Mouse (Mus musculus) intestine, embryonic 16.5 days (tissue): ENCODE results near the gene Dusp19. TPM values are rescaled to one million over a fixed set of nuclear protein-coding genes. Genes with fewer than 3 reads are reported as not detected.

Source experiments
- ATAC-seq: fragments of 200-750 bp; cut with Nextera tagmentation; 2 replicates; pipeline ENCODE4 v1.8.0; 2017; ENCODE audit warnings: moderate TSS enrichment, moderate library complexity
- H3K27ac ChIP-seq: fragments of 300-500 bp; sonication (generic); 2 replicates; pipeline ENCODE4 v1.5.1; 2014; ENCODE audit warnings: mild to moderate bottlenecking, low read length
- H3K27me3 ChIP-seq: fragments of 300-500 bp; sonication (generic); replicated peaks from 2 replicates; pipeline ENCODE4 v1.6.1; 2014; ENCODE audit warnings: low read length, control low read depth, mixed read lengths; ENCODE audit not compliant: control insufficient read depth, insufficient read depth
- H3K36me3 ChIP-seq: fragments of 300-500 bp; sonication (generic); 2 replicates; pipeline ENCODE4 v1.6.1; 2014; ENCODE audit warnings: low read length, control low read depth; ENCODE audit not compliant: control insufficient read depth, insufficient read depth
- H3K4me1 ChIP-seq: fragments of 300-500 bp; sonication (generic); 2 replicates; pipeline ENCODE4 v1.6.1; 2014; ENCODE audit warnings: low read length, control low read depth, mixed read lengths; ENCODE audit not compliant: control insufficient read depth, insufficient read depth
- H3K4me2 ChIP-seq: fragments of 300-500 bp; sonication (generic); 2 replicates; pipeline ENCODE4 v1.6.1; 2014; ENCODE audit warnings: low read depth, low read length, control low read depth
- H3K4me3 ChIP-seq: fragments of 300-500 bp; sonication (generic); 2 replicates; pipeline ENCODE4 v1.5.1; 2014; ENCODE audit warnings: mild to moderate bottlenecking, low read length
- H3K9ac ChIP-seq: fragments of 300-500 bp; sonication (generic); 2 replicates; pipeline ENCODE4 v1.6.1; 2014; ENCODE audit warnings: low read depth, low read length
- H3K9me3 ChIP-seq: fragments of 300-500 bp; sonication (generic); 2 replicates; pipeline ENCODE4 v1.6.1; 2016; ENCODE audit warnings: low read length, control low read depth; ENCODE audit not compliant: control insufficient read depth
- WGBS: fragments of 180-500 bp; shearing (Covaris S2); extraction: QIAGEN DNeasy Blood & Tissue Kit; methylation state at CpG from one replicate; pipeline ENCODE4 v1.1.7; 2014; 5-methylcytosine and 5-hydroxymethylcytosine counted together
- microRNA counts: library from miRNA; unstranded; fragments of <30 nt; microRNA quantifications from one replicate; lab custom pipeline; 2016
- microRNA-seq: library from miRNA; unstranded; fragments of <30 nt; microRNA quantifications from one replicate; pipeline ENCODE4, GENCODE M21; 2016
- polyA plus RNA-seq: library from polyadenylated mRNA; unstranded; fragments of >200 nt; fragmentation: Nextera tagmentation; extraction: Ambion mirVana; gene quantifications from 2 replicates; pipeline ENCODE4 v1.2.1, GENCODE M21; 2015

Gene Dusp19
- polyA plus RNA-seq, 1 experiment from 2014 or later = 17.9 TPM

DNA sequence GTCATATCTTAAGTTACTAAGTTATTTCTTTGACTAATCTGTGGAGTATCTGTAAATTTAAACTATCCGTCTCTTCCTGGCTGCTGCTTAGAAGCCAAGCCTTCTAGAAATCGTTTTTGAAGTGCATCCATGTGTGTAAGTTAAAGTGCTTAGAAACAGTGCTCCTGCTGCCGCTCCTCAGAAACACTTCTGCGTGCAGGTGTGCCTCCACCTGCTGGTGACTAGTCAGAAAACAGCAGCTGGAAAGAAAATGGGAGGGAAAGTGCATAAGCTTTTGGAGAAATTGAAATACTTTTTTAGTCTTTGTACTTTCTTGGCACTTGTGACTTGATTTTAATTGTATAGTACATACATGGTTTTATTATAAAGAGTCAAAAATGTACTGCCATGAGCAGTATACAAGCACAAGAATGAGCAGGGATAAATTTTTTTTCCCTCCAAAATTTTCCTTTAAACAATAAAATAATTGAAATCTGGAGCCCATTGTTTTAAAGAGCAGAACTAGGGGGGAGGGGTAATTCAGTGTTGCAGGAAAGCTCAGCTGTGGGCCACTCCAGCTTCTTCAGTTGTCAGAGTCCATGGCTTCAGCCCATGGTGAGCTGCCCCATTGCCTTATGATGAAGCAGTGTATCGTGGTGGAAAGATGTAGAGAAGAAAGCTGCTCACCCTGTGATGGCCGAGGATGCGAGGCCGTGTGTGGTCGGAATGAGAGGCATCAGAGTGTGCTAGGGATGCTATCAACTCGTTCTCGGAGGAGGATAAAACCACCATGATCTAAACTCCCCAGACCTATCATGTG lies 53.2 kb downstream of the Dusp19 start:
- Histone ChIP-seq H3K4me1 (no peaks in the 10 kb centered on the region), H3K27ac (no peak overlapping the region), H3K4me3 (no peak overlapping the region), H3K27me3 (no peaks in the 10 kb centered on the region), H3K9me3 (no peaks in the 10 kb centered on the region), H3K36me3 (no peaks in the 10 kb centered on the region), H3K9ac (no peak overlapping the region), H3K4me2 (no peak overlapping the region)
- no peak for ATAC-seq
- 79% methylated on average over 11 of the region's 11 CpGs for WGBS

DNA sequence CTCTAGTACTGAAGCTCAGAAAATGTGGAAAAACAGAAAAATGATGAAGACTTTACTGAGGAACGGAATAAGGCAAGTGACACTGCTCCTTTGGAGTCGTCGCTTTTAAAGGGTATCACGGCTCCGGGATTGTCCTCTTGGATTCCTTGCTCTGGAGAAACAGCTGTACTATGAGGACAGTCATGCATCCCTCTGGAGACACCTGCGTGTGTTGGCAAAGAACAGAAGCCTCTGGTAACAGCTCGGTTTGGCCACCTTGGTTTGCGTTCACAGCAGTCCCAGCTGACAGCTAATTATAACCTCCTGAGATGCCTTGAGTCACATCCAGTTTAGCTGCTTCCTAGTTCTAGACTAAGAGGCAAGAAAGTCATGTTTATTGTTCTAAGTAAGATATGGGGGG lies 62.0 kb downstream of the Dusp19 start:
- H3K9me3 ChIP-seq = no peaks in the 10 kb centered on the region
- no peak for ATAC-seq
- no peaks in the 10 kb centered on the region for H3K4me1 ChIP-seq
- no peaks in the 10 kb centered on the region for H3K36me3 ChIP-seq
- no peak overlapping the region for H3K27ac ChIP-seq
- no peak overlapping the region for H3K4me2 ChIP-seq
- H3K27me3 ChIP-seq = no peaks in the 10 kb centered on the region
- 89% methylated on average over 8 of the region's 8 CpGs for WGBS
- no peak overlapping the region for H3K4me3 ChIP-seq
- no peak overlapping the region for H3K9ac ChIP-seq

MicroRNA genes within 50 kb of the gene (microRNA counts, 519-probe panel; counts per million panel counts)
- microRNA mmu-miR-684 (lab: Ali Mortazavi, UCI) = 1,868 counts per million, percentile 35 among the panel's probes with 10 or more counts

Small RNA genes within 50 kb of the gene (microRNA-seq; reads per million reads assigned to microRNA genes)
- not detected for gene Mir684-1

Other genes with a start within 250 kb of the Dusp19 start
- 1.9 and 2.4 TPM in 2 replicates for gene Frzb, start 169.4 kb upstream of the Dusp19 start, polyA plus RNA-seq
- gene Nckap1, start 35.7 kb upstream of the Dusp19 start, polyA plus RNA-seq = 26.1 and 30.5 TPM in 2 replicates
- gene Nup35, start 191 bp downstream of the Dusp19 start, polyA plus RNA-seq = 33.3 and 38.8 TPM in 2 replicates